Mouse (Mus musculus) forebrain, embryonic 12.5 days (tissue): Measurements from ENCODE around the gene Sf3a3. TPM values are rescaled to one million over a fixed set of nuclear protein-coding genes. Genes with fewer than 3 reads are reported as not detected.
A peak's percentile ranks its signal among the peaks of the same experiment; 100 is the strongest.

Experiments
- ATAC-seq: fragments of 200-750 bp; cut with Nextera tagmentation; 2 replicates; pipeline ENCODE4 v1.8.0; 2017; ENCODE audit warnings: moderate TSS enrichment; ENCODE audit not compliant: low FRiP score
- H3K27ac ChIP-seq: fragments of 300-500 bp; sonication (generic); 2 replicates; pipeline ENCODE4 v1.5.1; 2016; ENCODE audit warnings: mild to moderate bottlenecking
- H3K27me3 ChIP-seq: fragments of 300-500 bp; sonication (generic); 2 replicates; pipeline ENCODE4 v1.6.1; 2016; ENCODE audit warnings: mild to moderate bottlenecking
- H3K36me3 ChIP-seq: fragments of 300-500 bp; sonication (generic); replicated peaks from 2 replicates; pipeline ENCODE4 v1.6.1; 2016; ENCODE audit warnings: mild to moderate bottlenecking
- H3K4me1 ChIP-seq: fragments of 300-500 bp; sonication (generic); 2 replicates; pipeline ENCODE4 v1.6.1; 2016
- H3K4me2 ChIP-seq: fragments of 300-500 bp; sonication (generic); 2 replicates; pipeline ENCODE4 v1.6.1; 2016; ENCODE audit warnings: mild to moderate bottlenecking, moderate library complexity
- H3K4me3 ChIP-seq: fragments of 300-500 bp; sonication (generic); replicated peaks from 2 replicates; pipeline ENCODE4 v1.5.1; 2016; ENCODE audit warnings: mild to moderate bottlenecking
- H3K9ac ChIP-seq: fragments of 300-500 bp; sonication (generic); 2 replicates; pipeline ENCODE4 v1.6.1; 2016; ENCODE audit warnings: mild to moderate bottlenecking
- H3K9me3 ChIP-seq: fragments of 300-500 bp; sonication (generic); 2 replicates; pipeline ENCODE4 v1.6.1; 2016
- WGBS: fragments of 180-500 bp; shearing (Covaris S2); methylation state at CpG from one replicate; pipeline ENCODE4 v1.1.7; 2016; 5-methylcytosine and 5-hydroxymethylcytosine counted together
- polyA plus RNA-seq: library from polyadenylated mRNA; unstranded; fragments of >200 nt; fragmentation: Nextera tagmentation; extraction: Ambion mirVana; gene quantifications from 2 replicates; pipeline ENCODE4 v1.2.1, GENCODE M21; 2016

Gene Sf3a3
- polyA plus RNA-seq, 1 experiment from 2014 or later, result 203 TPM

DNA sequence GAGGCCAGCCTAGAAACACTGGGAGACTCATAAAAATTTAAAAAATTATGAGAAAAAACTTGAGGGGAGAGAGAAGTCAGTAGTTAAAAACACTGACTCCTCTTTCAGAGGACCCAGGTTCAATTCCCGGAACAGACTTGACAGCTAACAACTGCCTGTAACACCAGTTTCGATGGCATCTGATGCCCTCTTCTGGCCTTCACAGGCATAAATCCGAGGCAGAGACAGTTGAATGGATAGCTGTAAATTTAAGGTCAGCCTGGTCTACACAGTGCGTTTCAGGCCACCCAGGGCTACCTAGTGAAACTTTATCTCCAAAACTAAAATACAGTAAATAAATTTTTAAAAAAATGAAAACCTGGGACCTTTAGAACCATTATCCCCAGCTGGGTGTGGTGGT is 29.6 kb upstream of the Sf3a3 start:
- ATAC-seq, result no peak
- Histone ChIP-seq H3K27ac (no peak overlapping the region), H3K9me3 (no peaks in the 10 kb centered on the region), H3K4me2 (no peak overlapping the region), H3K4me3 (no peak overlapping the region), H3K9ac (no peak overlapping the region), H3K36me3 (peaks cover 56% of the 10 kb centered on the region), H3K27me3 (no peaks in the 10 kb centered on the region), H3K4me1 (no peaks in the 10 kb centered on the region)
- 88% methylated on average over 4 of the region's 4 CpGs for WGBS

DNA sequence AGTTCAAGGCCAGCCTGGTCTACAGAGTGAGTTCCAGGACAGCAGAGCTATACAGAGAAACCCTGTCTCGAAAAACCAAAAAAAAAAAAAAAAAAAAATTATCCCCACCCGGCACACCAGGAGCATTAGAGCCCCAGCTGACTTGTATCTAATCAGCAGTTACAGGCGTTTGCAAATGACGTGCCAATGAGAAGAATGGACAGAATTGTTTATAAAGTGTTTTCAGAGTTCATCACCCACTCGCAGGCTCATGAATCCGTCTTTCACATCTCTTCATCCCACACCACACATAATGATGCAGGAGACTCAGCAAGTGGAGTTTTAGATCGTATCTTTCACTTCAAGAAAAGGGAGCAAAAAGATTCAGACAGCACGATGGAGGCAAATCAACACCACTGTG is 29.1 kb upstream of the Sf3a3 start:
- H3K27ac ChIP-seq, result no peak overlapping the region
- H3K27me3 ChIP-seq, result no peaks in the 10 kb centered on the region
- no peaks in the 10 kb centered on the region for H3K4me1 ChIP-seq
- no peaks in the 10 kb centered on the region for H3K9me3 ChIP-seq
- no peak overlapping the region for H3K4me3 ChIP-seq
- no peak for ATAC-seq
- peaks cover 52% of the 10 kb centered on the region for H3K36me3 ChIP-seq
- H3K4me2 ChIP-seq, result no peak overlapping the region
- H3K9ac ChIP-seq, result no peak overlapping the region
- 90% methylated on average over 8 of the region's 8 CpGs for WGBS

DNA sequence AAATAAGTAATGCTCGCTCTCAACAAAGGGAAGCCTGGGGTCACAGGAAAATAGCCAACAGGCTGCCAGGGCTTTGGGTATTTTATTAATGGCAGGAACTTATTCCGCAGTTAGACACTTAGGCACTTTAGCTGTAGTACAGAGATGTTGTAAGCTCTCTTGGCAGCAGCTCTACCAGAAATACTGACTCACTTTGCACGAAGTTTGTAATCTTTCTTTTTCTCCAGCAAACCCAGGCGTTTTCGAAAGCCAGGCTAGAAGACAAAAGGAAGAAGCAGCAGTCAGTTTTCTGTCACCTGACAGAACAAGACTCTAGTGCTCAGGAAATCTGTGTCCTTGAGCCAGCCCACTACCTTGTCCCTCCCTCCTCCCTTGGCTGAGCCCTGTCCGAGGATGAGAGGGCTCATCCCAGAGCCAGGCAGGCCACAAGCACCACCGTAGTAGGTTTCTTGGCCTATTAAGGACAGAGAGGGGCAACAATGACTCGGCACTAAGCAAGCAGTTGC is 28.6 kb upstream of the Sf3a3 start:
- 91% methylated on average over 8 of the region's 8 CpGs for WGBS
- Histone ChIP-seq H3K4me3 (no peak overlapping the region), H3K36me3 (peaks cover 47% of the 10 kb centered on the region), H3K4me1 (no peaks in the 10 kb centered on the region), H3K27ac (no peak overlapping the region), H3K9me3 (no peaks in the 10 kb centered on the region), H3K9ac (no peak overlapping the region), H3K27me3 (no peaks in the 10 kb centered on the region), H3K4me2 (no peak overlapping the region)
- ATAC-seq, result no peak

DNA sequence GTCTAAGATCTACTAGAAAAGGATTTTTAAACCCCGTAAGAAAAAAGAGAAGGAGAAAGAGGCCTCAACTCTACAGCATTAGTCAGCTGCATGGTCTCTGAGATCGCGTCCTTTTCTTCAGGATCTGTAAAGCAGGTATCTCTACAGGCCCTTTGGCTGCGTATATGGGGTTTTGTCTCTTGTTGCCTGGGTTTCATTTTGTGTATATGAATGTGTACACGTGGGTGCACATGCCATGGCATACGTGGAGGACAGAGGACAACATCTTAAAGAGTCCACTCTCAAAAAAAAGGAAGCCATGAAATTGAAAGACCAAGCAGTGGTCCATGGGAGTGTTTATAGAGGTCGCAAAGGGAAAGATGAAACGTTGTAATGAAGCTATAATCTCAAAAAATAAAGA is 23.1 kb upstream of the Sf3a3 start:
- no peaks in the 10 kb centered on the region for H3K9me3 ChIP-seq
- no peak overlapping the region for H3K9ac ChIP-seq
- WGBS, result 87% methylated on average over 8 of the region's 8 CpGs
- H3K4me2 ChIP-seq, result no peak overlapping the region
- peaks cover 19% of the 10 kb centered on the region for H3K27me3 ChIP-seq
- H3K27ac ChIP-seq, result no peak overlapping the region
- peaks cover 19% of the 10 kb centered on the region for H3K4me1 ChIP-seq
- H3K36me3 ChIP-seq, result peaks cover 6% of the 10 kb centered on the region
- no peak for ATAC-seq
- H3K4me3 ChIP-seq, result no peak overlapping the region

DNA sequence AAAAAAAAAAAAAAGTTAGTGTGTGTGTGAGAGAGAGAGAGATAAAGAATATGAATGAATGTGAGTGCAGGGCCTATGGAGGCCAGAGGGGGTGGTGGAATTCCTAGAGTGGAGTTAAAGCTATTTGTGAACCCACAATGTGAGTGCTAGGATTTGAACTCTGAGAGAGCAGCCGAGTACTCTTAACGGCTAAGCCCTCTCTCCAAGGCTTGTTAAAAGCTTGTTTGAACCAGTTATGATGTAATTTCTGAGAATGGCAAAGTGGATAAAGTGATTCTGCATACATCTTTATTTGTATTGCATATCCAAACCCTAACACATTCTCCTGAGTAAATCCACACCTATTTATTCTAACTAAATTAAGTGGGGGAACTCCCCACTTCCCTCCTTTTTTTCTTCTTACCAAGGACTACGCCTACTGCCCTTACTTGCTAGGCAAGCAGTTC is 22.1 kb upstream of the Sf3a3 start:
- peaks cover 19% of the 10 kb centered on the region for H3K27me3 ChIP-seq
- H3K4me3 ChIP-seq, result peak overlapping the region; percentile 78
- 66% methylated on average over 3 of the region's 3 CpGs for WGBS
- H3K27ac ChIP-seq, result no peak overlapping the region
- no peaks in the 10 kb centered on the region for H3K9me3 ChIP-seq
- no peak for ATAC-seq
- H3K4me2 ChIP-seq, result peak overlapping the region; percentile 88
- peaks cover 4% of the 10 kb centered on the region for H3K36me3 ChIP-seq
- peak overlapping the region; percentile 84 for H3K9ac ChIP-seq
- peaks cover 19% of the 10 kb centered on the region for H3K4me1 ChIP-seq

DNA sequence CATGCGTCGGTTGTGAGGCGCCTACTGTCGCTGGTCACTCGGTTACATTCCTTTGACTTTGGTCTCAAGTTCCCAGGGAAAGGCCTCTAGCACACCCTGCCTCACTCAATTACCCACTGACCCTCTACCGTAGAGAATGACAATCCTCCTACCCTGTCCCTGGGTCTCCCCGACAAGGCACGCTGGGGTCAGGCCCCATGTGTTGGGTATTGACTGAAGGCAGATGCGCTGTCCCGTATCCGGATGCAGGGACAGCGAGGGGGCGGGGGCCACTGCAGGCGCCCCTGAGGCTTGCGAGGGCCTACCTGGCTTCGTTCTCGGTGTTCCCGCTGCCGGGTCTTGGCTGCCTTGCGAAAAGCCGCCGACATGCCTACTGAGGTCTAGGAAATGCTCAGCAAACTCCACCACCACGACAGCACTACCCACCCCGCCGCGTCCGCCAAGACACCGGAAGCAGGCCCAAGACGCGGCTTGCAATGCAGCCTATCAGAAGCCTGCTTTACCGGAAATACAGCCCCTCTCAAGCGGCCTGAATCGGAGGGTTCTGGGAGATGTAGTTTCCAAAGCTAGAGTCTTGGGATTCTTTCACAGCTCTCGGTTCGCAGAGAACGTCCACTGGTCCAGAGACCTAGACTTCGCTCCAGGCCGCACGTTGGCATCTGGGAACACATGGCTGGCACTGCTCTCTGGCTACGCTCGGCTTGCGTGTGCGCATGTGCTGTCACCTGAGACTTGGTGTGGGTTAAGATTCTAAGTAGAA is 21.3 kb upstream of the Sf3a3 start, which contains the start of gene Utp11:
Gene Utp11 (minus strand): TSS at position 466 of the 760 bp plus-strand sequence.
- peak within 1 kb of the TSS; percentile 27; the same call in 1 of the 2 replicates for H3K27ac ChIP-seq

DNA sequence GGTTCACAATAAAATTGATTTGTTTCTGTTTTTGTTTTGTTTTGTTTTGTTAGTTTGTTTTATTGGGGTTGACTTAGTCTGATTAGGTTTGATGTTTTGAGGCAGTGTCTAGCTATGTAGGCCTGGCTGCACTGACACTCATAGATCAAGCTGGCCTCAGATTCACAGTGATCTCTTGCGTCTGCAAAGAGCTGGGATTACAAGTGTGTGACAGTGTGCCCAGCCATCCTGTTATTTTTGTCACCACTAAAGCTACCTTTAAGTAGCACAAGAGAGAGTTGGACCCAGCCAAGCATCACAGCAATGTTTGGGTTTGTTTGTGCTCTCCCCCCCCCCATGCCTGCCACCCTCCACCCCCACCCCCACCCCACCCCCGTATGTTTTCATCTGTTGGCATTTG is 20.0 kb upstream of the Sf3a3 start:
- 84% methylated on average over 2 of the region's 2 CpGs for WGBS

More for the DNA sequence above, 21.3 kb upstream of the Sf3a3 start, which contains the start of gene Utp11:
- Histone ChIP-seq H3K9me3 (no peaks in the 10 kb centered on the region), H3K4me1 (peaks cover 19% of the 10 kb centered on the region), H3K4me3 (peak within 1 kb of the TSS; percentile 78), H3K27me3 (peaks cover 19% of the 10 kb centered on the region), H3K4me2 (peak within 1 kb of the TSS; percentile 88), H3K36me3 (no peaks in the 10 kb centered on the region; the same call in 1 of the 2 replicates), H3K9ac (peak within 1 kb of the TSS; percentile 84)
- WGBS, result under 1% methylated on average over 43 of the region's 43 CpGs
- peak; percentile 98 for ATAC-seq

DNA sequence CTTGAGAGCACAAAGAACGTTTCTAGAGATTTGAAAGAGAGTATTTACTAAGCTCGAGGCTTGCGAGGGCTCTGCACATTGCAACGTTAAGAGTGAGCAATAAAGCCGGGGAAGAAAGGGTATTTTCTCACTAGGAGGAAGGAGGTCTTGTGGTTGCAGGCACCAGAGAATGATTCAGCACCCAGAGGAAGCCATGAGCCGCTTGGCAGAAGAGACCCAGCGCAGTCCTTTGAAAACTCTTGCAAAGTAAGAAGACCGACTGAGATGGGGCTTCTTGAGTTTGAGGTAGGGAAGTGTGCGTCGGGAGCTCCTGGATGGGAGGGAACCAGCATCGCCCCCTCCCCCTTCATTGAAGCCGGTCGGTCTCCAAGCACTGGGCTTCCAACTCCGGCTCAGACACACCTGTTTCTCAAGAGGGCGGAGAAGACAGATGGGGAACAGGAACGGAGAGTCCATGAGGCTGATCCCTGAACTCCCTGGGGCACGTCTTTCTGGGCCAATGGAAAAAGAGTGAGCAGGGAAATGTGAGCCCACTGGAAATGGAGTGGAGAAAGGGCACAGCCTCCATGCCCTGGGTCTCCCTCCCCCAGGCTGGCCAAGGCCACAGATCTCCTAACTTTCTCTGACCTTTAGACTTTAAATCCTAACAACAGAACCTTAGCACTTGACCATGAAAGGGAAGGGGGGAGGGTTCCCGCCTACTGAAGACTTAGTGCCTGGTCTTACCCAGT is 18.6 kb upstream of the Sf3a3 start:
- no peak overlapping the region for H3K4me2 ChIP-seq
- H3K9me3 ChIP-seq, result no peaks in the 10 kb centered on the region
- peaks cover 28% of the 10 kb centered on the region for H3K27me3 ChIP-seq
- WGBS, result 17% methylated on average over 18 of the region's 18 CpGs
- ATAC-seq, result no peak
- H3K4me3 ChIP-seq, result no peak overlapping the region
- H3K36me3 ChIP-seq, result no peaks in the 10 kb centered on the region
- no peak overlapping the region for H3K27ac ChIP-seq
- peaks cover 34% of the 10 kb centered on the region for H3K4me1 ChIP-seq
- no peak overlapping the region for H3K9ac ChIP-seq

More for the DNA sequence above, 20.0 kb upstream of the Sf3a3 start:
- H3K9me3 ChIP-seq, result no peaks in the 10 kb centered on the region
- peaks cover 20% of the 10 kb centered on the region for H3K4me1 ChIP-seq
- H3K4me3 ChIP-seq, result no peak overlapping the region
- H3K27ac ChIP-seq, result no peak overlapping the region
- no peak overlapping the region for H3K4me2 ChIP-seq
- no peak for ATAC-seq
- no peaks in the 10 kb centered on the region for H3K36me3 ChIP-seq
- peaks cover 25% of the 10 kb centered on the region for H3K27me3 ChIP-seq
- no peak overlapping the region for H3K9ac ChIP-seq

DNA sequence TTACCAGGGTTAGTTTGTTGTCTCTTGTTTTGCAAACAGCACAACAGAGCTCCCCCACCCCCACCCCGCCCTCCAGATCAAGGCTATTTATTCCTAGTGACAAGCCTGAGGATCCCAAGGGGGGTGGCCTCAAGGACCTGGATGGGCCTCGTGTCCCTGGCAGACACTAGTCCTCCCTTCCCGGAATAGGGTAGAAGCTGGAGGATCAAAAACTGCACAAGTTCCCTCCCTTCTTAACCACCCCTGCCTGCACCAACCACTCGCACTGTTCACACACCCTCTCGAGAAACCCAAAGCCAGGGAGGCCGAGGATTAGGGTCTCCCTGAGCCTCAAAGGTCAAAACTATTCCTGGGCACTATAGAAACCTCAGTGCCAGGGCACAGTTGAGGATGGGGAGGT is 14.8 kb upstream of the Sf3a3 start:
- Histone ChIP-seq H3K4me2 (peak overlapping the region; percentile 96), H3K27me3 (peaks cover 26% of the 10 kb centered on the region), H3K27ac (no peak overlapping the region), H3K4me1 (peaks cover 47% of the 10 kb centered on the region), H3K9ac (peak overlapping the region; percentile 74; the same call in 1 of the 2 replicates), H3K4me3 (peak overlapping the region; percentile 74; the same call in 1 of the 2 replicates), H3K9me3 (no peaks in the 10 kb centered on the region), H3K36me3 (no peaks in the 10 kb centered on the region)
- WGBS, result 4% methylated on average over 6 of the region's 6 CpGs
- ATAC-seq, result no peak

DNA sequence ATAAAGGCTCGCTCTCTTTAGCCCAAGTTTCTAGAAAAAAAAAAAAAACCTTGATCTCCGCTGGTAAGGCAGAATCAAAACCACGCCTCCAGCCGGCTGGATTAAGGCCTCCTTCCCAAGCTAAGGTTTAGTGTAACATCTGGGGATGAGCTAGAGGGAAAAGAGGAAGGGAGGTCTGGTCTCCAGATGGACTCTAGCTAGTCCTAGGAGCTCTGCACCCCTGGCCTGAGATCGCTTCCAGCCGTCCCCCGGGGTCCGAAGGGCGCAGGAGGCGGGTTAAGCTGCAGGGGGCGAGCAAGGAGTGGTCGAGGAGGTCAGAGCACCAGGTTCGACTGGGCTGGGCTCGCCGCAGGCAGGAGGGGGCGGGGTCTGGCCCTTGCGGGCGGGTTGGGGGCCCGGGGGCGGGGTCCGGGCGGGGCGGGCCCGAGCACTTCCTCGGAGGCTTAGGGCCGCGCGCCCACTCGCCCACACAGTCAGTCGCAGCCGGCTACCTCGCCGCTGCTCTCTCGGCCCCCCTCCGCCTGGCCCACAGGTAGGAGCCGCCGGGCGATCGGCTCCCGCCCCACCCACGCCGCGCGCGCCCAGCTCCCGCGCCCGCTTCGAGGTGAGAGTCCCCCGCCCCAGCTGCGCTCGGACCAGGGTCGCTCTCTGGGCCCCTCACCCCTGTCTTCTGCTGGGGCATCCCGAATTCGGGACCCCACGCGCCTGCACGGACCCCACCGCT is 14.2 kb upstream of the Sf3a3 start, which contains the start of gene Fhl3:
Gene Fhl3 (plus strand): TSS at position 454 of the 724 bp plus-strand sequence.
- Histone ChIP-seq H3K36me3 (no peaks in the 10 kb centered on the region), H3K27me3 (peaks cover 20% of the 10 kb centered on the region), H3K4me2 (peak within 1 kb of the TSS; percentile 96), H3K9me3 (no peaks in the 10 kb centered on the region), H3K4me1 (peaks cover 53% of the 10 kb centered on the region), H3K9ac (peak within 1 kb of the TSS; percentile 74), H3K4me3 (peak within 1 kb of the TSS; percentile 74), H3K27ac (peak within 1 kb of the TSS; percentile 53; the same call in 1 of the 2 replicates)
- peak; percentile 59 for ATAC-seq
- WGBS, result 0% methylated on average over 36 of the region's 59 CpGs

DNA sequence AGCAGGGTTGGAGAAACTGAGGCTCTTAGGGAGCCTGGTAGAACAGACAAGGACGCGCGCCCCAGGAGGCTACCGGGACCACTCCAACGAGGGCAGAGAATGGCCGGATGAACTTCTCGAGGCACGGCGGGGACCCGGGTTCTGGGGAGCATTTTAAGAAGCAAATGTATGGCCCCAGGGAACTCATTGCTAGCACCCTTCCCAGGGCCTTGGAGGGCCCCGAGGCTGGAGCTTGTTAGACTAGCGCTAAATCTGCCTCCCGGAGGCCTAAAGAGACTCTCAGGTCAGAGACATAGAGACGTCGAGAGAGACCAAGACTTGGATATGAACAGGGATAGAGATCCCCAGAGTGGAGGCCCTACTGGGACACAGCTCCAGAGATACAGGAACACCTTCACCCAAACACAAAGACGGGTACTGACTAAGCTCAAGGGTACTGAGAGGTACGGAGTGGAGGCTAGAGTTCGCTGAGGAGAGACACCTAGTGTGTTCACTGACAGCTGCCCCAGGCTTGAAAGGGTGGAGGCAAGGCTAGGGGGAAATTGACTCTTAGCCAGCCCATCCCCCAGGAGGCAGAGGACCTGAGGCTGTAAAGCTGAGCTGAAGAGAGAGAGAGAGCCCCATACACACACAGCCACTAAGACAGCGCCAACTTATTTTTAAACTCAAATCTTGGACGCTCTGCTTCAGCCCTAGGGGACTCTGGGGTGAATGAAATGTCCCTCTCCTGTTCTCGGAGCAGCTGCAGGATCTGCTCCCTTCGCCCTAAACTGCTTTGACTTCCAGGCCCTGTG is 13.3 kb upstream of the Sf3a3 start:
- Histone ChIP-seq H3K4me2 (peak overlapping the region; percentile 96), H3K4me1 (peaks cover 55% of the 10 kb centered on the region), H3K27ac (peak overlapping the region; percentile 53; the same call in 1 of the 2 replicates), H3K27me3 (peaks cover 11% of the 10 kb centered on the region), H3K36me3 (no peaks in the 10 kb centered on the region), H3K4me3 (peak overlapping the region; percentile 74), H3K9me3 (no peaks in the 10 kb centered on the region), H3K9ac (peak overlapping the region; percentile 74)
- ATAC-seq, result peak; percentile 2; the same call in 1 of the 2 replicates
- 3% methylated on average over 22 of the region's 22 CpGs for WGBS
